Mouse (Mus musculus) fibroblast of lung, adult 2 months (primary cell): ENCODE results near the gene Fam57b.

Source experiments
- DNase-seq: peaks from one replicate; pipeline ENCODE4 v3.0.0-alpha.2; 2011; ENCODE audit warnings: low read depth

The Fam57b gene

DNA sequence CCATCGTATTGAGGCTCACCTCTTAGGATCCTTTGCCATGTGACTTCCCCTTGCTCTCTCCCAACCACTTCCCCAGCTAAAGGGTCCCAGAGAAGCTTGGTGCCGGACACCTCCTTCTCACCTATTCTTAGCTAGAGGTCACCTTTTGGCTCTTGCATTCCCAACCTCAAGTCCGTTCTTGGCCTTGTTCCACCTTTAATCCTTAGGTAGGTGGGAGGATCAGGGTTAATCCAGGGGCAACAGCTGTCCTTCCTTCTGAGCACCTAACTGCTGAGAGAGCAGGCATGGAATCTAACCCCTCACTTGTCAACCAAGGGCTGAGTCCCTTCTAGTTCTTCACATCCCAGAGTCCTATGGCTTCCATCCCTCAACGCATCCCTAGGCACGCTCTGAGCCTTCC is 28.5 kb downstream of the Fam57b start:
- DNase-seq: no peak

DNA sequence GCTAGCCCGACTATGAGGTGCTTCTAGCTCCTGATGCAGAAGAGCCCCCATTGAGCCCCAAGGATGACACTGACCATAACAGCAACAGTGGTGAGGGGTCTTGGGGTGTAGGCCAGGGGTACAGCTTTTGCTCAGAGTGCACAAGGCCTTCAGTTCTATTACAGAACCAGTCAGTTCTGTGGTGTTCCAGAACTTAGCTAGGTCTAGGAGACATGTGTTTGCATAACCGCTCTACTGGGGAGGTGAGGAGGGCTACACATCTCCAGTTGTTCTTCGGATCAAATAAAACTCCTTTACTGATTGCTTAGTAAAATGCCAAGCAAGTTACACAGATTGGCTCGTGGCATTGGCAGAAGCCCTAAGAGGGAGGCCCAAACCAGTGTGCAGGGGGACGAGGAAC is 34.1 kb downstream of the Fam57b start, which contains the start of gene 4930451I11Rik:
Gene 4930451I11Rik (minus strand): TSS at position 101 of the 400 bp plus-strand sequence.
- no peak for DNase-seq

DNA sequence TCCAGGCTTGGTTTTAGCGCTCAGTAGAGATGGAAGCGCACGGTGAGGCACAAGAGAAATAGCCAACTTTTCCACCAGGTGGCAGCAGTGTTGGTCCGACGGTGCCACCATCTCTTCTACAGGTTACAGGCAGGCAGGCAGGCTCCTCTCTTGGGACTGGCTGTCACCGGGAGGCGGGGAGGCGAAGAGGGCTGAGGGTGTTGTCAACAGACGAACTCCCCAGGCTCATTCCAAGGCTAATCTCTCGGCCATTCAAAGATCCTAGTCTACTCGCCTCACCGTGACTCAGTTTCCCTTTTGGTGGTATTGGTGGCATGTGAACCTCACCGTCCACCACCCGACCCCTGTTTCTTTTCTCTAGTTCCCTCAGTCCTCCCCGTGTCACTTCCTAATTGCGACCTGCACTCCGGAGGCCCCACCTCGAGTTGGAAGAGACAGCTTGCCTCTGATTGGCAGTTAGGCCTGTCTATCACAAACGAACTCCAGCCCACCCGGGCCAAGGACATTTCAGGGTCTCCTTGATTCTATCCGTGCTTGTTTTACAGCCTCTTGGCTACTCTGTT is 34.6 kb downstream of the Fam57b start:
- DNase-seq: peak; percentile 20

DNA sequence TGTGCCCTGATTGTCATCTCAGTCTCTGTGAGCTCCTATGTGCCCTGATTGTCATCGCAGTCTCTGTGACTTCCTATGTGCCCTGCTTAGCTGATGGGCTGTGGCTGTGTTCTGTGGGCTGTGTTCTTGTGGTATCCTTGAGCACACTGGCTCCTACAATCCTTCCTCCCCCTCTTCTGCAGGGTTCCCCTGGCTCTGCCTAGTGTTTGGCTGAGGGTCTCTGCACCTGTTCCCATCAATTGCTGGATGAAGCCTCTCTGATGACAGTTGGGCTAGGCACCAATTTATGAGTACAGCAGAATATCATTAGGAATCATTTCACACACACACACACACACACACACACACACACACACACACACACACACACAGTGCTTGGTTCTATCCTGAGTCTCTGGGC is 35.8 kb downstream of the Fam57b start:
- no peak for DNase-seq

DNA sequence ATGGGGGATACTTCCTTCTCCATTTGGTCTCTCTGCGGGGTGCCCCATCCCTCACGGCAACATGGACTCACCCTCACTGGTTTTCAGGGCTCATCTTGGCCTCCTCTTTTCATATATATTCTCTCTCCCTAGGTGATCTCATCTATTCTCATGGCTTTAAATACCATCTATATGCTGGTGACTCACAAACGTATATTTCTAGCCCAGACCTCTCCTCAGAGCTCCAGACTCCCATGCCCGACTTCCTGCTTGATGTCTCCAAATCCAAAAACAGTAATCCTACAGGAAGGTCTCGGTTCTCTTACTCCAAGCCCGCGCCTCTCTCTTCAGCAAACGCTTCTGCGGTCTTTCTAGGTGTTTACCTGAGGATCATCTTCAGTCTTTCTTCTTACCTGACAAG is 45.8 kb downstream of the Fam57b start:
- no peak for DNase-seq

DNA sequence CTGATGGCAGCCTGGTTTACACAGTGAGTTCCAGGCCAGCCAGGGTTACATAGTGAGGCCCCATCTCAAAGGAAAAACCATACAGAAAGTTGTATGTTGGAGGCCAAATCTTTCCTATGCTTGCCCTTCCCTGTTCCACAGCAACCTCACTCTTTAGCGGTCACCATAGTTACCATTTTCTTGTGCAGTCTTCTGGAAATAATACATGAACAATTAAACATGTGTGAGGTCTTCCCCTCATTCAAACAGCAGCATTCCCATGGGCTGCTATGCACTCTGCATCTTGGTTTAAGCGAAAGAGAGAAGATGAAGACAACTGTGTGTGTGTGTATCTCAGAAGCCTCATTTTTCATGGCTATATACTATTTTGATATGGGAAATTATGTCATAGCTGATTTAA is 48.0 kb downstream of the Fam57b start:
- no peak for DNase-seq

DNA sequence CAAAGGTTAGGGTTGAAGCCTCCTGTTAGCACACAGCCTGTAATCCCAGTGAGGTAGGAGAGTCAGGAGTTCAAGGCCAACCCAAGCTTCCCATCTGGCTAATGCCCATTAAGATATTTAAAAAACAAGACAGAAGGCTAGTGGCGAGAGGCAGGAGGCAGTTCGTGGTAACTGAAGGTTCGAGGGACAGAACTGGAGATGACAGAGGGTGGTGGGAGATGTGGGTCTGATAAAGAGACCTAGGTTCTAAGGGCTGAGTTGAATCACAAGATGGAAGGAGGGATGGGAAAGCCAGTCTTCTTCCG is 49.6 kb downstream of the Fam57b start, which contains the start of gene Doc2a:
Gene Doc2a (plus strand): TSS at position 301 of the 305 bp plus-strand sequence.
- no peak for DNase-seq

DNA sequence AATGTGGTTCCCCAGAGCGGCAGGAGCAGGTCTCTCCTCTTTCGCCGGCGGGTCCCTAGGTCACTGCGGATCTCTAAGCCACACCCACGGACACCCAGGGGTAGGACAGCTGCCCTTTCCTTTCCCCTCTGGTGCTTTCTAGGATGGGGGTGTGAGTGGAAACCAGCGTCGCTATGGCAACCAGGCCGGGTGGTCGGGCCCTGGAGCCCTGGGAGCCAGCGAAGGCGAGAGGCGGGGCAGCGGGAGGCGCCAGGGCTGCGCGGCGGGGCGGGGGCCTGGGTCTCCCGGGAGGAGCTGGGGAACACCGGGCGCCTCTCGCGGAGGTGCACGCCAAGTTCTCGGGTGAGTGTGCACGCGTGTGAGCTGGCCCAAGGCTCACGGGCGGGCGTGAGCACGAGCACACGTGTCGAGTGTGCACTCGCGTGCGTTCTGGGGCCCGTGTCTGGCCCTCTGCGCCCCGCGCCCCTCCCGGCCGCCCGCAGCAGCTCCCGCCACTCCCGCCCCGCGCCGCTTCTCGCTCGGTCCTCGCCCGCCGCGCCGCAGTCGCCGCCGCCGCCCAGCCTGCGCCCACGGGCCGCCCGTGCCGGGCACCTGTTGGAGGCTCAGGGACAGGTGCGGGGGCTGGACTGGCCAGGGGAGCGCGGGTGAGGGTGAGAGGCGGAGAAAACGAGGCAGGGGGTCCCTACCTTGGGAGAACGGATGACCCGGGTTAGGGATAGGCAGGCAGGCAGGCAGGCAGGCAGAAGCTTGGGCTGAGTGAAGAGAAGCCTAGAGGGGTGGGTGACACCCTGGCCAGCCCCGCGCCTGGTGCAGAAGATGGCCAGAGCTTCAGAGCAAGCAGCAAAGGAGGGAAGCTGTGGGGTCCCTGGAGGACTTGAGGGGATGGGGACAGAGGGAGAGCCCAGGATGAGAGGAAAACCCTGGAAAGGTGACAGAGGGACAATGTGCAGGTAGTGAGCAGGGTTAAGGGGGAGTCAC is 50.2 kb downstream of the Fam57b start:
- DNase-seq: no peak

DNA sequence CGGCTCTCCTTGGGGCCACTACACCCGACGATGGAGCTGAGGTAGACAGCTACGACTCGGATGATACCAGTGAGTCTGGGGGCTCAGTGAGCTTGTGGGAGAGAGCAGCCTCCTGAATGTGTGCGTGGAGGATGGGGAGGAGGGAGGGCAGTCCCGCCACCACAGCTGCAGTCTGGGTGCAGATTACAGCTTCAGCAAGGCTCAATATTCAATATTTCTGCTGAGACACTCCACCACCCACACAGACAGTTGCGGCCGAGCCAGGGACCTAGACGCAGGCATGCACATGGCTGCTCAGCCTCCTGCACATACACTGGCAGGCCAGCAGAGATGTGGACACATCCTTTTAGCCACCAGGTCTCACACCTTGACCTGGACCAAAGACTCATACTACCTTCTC is 51.3 kb downstream of the Fam57b start:
- DNase-seq: no peak

DNA sequence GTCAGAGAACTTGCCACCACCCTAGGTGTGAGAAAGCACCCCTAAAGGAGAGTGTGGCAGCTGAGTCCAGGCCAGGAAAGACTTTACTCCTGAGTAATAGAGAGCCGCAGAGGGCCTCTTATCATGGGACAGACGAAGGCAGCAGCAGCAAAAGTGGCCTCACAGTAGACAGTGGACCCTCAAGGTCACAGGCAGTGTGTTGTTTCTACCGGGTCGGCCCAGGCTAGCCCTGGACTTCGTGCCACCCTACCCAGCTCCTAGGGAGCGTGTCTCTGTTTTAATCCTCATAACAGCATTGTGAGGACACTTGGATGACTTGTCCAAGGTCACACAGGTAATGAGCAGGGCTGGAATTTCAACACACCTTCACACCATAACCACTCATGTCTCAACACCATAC is 52.7 kb downstream of the Fam57b start:
- no peak for DNase-seq

DNA sequence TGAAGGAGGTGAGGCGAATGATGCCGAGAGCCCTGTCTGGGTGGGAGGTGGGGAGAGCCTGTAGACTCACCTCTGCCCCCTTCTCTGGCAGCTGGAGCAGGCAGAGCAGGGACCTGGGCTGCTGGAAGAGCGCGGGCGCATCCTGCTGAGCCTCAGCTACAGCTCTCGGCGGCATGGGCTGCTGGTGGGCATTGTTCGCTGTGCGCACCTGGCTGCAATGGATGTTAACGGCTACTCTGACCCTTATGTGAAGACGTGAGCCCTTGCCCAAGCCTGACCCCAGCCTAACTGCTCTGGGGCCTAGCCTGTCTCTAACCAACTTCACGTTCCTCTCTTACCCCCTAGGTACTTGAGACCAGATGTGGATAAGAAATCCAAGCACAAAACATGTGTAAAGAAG is 53.7 kb downstream of the Fam57b start:
- DNase-seq: no peak

DNA sequence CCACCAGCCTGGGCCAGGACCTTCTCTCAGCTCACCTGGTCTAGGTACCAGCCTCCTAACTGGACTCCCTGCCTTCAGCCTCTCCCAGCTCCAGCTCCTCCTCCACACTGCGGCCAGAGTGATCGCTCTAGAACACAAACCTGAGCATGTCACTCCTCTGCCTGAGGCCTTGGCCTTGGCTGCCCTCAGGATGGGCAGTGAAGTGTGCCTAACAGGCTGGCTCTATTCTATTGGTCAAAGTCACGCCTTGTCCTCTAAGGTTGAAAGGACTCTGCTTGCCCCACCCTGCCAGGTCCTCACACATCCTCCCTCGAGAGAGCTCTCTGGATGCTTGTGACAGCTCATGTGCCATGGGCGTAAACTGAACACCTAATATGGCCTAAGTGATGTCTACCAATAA is 56.0 kb downstream of the Fam57b start:
- no peak for DNase-seq

DNA sequence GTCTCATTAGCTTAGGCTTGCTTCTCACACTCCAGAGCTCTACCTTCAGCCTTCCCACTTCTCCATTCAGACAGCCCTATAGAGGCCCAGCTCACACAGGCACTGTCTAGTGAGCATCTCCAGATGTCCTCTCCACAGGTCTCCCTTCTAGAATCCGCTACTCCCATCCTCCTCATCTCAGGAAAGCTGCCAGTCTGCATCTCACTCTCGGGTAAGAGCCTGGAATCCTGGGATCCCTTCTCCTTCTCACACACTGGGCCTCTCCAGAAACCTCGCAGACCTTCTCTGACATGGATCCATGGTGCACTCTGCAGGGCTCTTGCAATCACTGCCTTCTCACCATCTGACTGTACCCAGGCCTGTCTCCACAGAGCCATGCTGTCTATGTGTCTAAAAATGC is 58.2 kb downstream of the Fam57b start:
- no peak for DNase-seq

DNA sequence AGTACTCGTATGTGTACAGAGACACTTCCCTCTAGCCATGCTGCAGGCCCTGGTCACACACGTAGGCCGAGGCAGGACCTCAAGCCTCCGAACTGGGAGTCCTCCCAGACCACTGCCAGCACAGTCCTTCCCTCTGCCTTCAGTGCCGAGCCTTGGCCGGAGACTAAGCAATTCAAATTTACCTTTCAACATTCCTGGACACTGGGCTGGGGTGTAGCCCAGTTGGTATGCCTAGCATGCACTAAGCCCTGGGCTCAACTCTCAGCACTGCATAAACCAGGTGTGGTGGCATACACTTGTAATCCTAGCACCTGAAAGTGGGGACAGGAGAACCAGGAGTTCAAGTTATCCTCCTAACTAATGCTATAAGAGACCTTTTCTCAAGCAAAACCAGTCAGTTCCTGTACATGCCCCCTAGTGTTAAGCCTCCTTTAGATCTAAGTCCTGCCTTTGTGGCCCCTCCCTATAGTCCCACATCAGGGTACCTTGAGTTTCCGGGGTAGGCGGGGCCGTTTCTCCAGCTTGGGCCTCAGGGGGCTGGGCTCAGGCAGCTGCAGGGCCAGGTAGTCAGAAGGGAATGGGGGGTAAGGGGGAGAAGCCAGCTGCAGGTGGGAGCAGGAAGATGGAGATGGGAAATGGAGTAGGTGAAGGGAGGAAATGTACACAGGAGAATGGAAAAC is 59.4 kb downstream of the Fam57b start:
- DNase-seq: no peak

DNA sequence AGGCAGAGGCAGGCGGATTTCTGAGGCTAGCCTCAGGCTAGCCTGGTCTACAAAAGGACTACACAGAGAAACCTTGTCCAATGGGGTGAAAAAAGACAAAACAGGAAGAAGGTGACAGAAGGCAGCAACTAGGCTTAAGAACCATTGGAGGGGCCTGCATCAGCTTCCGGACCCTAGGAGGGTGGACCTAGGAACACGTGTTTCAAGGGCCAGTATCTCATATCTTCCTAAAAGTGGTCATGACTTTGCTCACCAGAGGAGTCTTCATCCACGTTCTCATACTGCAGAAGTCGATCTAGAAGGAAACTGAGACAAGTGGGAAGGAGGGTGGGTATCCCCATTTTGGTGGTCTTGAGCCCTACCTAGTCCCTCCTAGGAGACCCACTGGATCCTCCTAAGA is 63.5 kb downstream of the Fam57b start:
- no peak for DNase-seq

DNA sequence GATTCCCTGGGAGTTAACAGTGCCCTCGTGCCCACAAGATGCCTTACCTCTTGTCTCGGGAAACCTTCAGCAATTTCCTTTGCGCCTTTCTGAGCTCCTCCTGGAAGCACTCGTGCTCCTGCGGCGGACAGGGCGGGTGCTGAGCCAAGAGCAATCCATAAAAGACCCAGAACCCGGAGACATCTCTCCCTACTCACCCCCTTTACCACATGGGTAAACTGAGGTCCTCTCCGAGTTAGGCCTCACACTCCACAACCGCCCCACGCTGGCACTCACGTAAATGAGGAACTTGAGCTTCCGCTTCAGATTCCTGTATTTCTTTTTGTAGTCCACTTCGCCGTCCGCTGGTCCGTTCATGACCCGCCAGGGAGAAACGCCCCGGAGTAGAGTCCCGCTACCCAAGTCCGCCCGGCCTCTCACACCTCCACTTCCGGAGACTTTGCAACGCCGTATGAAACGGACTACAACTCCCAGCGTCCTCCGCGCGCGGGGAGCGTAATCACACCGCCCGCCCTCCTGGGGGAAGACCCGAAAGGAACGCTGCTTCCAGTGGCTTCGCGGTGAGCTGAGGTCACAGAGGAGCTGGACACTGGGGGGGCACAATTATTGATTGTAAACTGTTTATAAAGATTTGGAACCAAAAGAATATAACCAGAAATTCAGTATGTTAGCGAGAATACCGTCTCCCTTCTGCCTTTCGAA is 64.1 kb downstream of the Fam57b start, which contains the start of gene Hirip3:
Gene Hirip3 (plus strand): TSS at position 544 of the 702 bp plus-strand sequence.
- peak; percentile 83 for DNase-seq

DNA sequence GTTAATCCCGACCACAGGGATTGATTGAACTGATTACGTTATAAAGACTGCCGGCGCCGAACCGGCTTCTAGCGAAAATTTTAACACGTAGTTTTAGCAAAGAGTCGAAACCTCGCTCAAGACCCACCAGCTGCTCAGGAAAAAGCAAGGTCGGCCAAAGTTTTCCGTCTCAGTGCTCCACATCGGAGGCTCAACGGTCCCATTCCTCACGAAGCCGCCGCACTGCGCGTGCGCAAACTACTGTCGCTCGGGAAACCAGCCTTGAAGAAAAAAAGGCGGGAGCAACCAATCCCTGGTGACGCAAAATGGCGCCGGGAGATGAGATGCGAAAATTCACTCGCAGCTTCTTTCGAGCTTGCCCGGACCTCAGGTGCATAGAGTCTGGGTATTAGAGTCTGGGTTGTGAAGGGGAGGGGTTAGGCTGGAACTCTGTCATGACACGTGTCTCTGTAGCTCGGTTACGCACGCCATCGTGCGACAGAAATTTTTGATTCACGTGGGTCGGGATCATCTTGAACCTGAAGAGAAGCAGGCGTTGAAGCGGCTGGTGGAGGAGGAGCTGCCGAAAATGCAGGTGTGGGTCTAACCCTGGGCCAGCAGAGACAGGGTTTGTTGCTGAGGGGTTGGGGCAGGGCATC is 64.8 kb downstream of the Fam57b start, which contains the start of gene Ino80e:
Gene Ino80e (minus strand): TSS at position 231 of the 638 bp plus-strand sequence.
- DNase-seq: peak; percentile 75

DNA sequence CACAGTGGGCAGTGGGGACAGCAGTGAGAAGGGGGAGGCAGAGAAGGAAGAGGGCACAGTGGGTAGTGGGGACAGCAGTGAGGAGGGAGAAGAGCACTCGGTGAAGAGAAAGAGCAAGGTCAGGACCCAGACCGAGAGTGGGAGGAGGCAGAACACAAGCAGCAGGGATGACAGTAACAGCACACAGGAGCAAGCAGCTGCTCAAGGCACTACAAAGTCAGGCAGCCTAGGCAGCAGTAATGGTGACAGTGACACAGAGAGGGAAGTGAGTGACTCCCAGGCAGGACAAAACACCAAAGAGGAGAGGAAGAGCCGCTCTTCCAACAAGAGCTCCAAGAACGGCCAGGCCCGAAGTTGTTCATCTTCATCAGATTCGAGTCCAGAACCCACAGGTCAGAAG is 66.3 kb downstream of the Fam57b start:
- no peak for DNase-seq

DNA sequence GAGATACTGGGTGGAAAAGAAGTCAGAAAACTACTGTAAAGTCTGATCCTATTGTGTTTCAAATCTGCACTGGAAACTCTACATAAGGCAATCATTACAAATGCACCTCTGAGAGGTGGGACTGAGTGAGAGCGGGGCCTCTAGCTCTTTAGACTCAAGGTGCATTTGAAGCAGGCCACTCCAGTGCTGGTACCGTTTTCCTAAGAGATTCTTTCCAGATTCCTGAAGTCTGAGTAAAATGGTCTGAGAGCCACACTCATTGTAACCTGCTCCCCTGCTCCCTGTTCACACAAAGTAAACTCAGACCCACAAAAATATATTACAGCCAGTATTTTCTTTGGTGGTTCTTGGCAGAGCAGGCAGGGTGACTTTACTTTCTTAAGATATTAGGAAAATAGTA is 70.1 kb downstream of the Fam57b start:
- DNase-seq: no peak

DNA sequence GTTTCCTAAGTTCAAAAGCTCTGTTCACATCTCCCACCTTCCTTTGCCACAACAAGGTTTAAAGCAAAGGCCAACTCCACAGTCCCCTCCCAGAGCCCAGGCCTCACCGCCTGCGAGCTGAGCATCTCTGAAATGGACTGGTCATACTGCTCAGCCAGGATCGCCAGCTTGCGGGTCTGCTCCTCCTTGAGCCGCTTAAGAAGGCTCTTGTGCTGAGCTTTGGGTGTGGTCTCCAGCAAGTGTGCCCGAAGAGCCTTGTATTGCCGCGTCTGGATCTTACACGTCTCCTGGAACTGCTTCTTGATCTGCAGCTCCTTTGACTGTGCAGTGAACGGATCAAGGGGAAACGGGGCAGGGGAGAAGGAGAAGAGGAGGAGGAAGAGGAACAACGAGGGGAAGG is 70.5 kb downstream of the Fam57b start:
- no peak for DNase-seq

DNA sequence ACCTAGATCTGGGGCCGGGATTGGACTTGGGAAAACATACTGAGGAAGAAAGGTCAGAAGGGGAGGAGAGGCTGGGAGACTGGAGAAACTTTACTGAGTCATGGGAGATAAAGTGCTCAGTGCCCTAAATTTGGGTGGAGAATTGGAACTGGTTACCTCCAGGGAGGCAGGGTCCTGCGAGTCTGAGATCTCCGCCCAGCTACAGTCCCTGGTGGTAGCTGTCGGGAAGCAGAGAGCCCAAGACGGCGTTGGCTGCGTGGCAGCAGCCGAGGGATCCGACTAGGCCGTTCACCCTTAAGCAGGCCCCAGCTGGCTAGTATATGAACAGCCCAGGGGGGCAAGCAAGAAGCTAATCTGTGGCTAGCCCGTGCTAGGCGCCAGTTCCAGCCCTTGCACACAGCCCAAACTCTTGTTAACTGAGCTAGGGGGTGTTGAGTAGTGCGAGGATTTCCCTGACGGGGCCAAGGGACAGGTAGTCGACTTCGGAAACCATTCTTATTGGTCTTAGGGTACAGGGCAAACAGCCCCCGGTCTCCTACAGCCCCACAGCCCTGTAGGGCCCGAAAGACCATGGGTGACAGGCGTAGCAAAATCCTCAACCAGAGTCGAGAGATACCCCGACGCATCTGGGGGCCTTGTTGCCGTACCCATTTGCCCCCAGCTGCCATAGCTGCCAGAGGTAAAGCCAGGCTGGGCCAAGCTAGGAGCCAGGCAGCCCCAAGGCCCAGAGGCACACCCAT is 72.5 kb downstream of the Fam57b start:
- no peak for DNase-seq
